Mouse (Mus musculus) stomach, embryonic 15.5 days (tissue): ENCODE measurements around the gene Cypt4. TPM values are rescaled to one million over a fixed set of nuclear protein-coding genes. Genes with fewer than 3 reads are reported as not detected.
"Not testable (repeated sequence)": the region's sequence is repeated elsewhere in the genome, so short reads cannot be mapped to it uniquely, and the experiment has no call there.

Experiments
- ATAC-seq: fragments of 200-750 bp; cut with Nextera tagmentation; 2 replicates; pipeline ENCODE4 v1.8.0; 2017; ENCODE audit warnings: low read depth, moderate number of reproducible peaks, moderate TSS enrichment; ENCODE audit not compliant: insufficient read depth, low FRiP score
- H3K27ac ChIP-seq: fragments of 300-500 bp; sonication (generic); 2 replicates; pipeline ENCODE4 v1.5.1; 2015; ENCODE audit warnings: mild to moderate bottlenecking, inconsistent platforms
- H3K27me3 ChIP-seq: fragments of 300-500 bp; sonication (generic); replicated peaks from 2 replicates; pipeline ENCODE4 v1.6.1; 2015; ENCODE audit warnings: inconsistent platforms
- H3K36me3 ChIP-seq: fragments of 300-500 bp; sonication (generic); 2 replicates; pipeline ENCODE4 v1.6.1; 2015; ENCODE audit warnings: inconsistent platforms
- H3K4me1 ChIP-seq: fragments of 300-500 bp; sonication (generic); 2 replicates; pipeline ENCODE4 v1.6.1; 2015; ENCODE audit warnings: inconsistent platforms
- H3K4me2 ChIP-seq: fragments of 300-500 bp; sonication (generic); 2 replicates; pipeline ENCODE4 v1.6.1; 2015; ENCODE audit warnings: mild to moderate bottlenecking, inconsistent platforms
- H3K4me3 ChIP-seq: fragments of 300-500 bp; sonication (generic); replicated peaks from 2 replicates; pipeline ENCODE4 v1.5.1; 2015; ENCODE audit warnings: inconsistent platforms
- H3K9ac ChIP-seq: fragments of 300-500 bp; sonication (generic); 2 replicates; pipeline ENCODE4 v1.6.1; 2015; ENCODE audit warnings: inconsistent platforms
- H3K9me3 ChIP-seq: fragments of 300-500 bp; sonication (generic); 2 replicates; pipeline ENCODE4 v1.6.1; 2016; ENCODE audit warnings: inconsistent platforms
- whole genome bisulfite sequencing: fragments of 180-500 bp; shearing (Covaris S2); methylation state at CpG from one replicate; pipeline ENCODE4 v1.1.7; 2015; 5-methylcytosine and 5-hydroxymethylcytosine counted together
- polyA plus RNA-seq: library from polyadenylated mRNA; unstranded; fragments of >200 nt; fragmentation: Nextera tagmentation; extraction: Ambion mirVana; gene quantifications from 2 replicates; pipeline ENCODE4 v1.2.1, GENCODE M21; 2015

Gene Cypt4
- polyA plus RNA-seq, result not detected in 2 replicates

GRCm38 (mm10) chr9:24624896-24625295, at the start of gene Cypt4:
Cypt4 (plus strand) TSS chr9:24625196.
- H3K4me3 ChIP-seq, result no peak within 1 kb of the TSS
- H3K4me1 ChIP-seq, result no peaks in the 10 kb centered on the region
- 88% methylated on average over 5 of the region's 5 CpGs for WGBS
- no peak within 1 kb of the TSS for H3K9ac ChIP-seq
- no peak within 1 kb of the TSS for H3K4me2 ChIP-seq
- H3K36me3 ChIP-seq, result no peaks in the 10 kb centered on the region
- no peak within 1 kb of the TSS for H3K27ac ChIP-seq
- no peak for ATAC-seq
- no peaks in the 10 kb centered on the region for H3K27me3 ChIP-seq
- H3K9me3 ChIP-seq, result no peaks in the 10 kb centered on the region

GRCm38 (mm10) chr9:24637341-24637740, 12.3 kb downstream of the Cypt4 start:
- ATAC-seq, H3K4me3 ChIP-seq, H3K36me3 ChIP-seq, H3K9me3 ChIP-seq, H3K4me1 ChIP-seq, H3K9ac ChIP-seq, H3K27me3 ChIP-seq, H3K4me2 ChIP-seq, H3K27ac ChIP-seq: not testable (repeated sequence)
- 83% methylated on average over 2 of the region's 2 CpGs for WGBS

Other genes with a start within 250 kb of the Cypt4 start
- 16.3 and 16.4 TPM in 2 replicates for gene Dpy19l1, start 122.1 kb upstream of the Cypt4 start, polyA plus RNA-seq
- gene Dpy19l2, start 71.1 kb downstream of the Cypt4 start, polyA plus RNA-seq, result not detected in 2 replicates
- gene Tbx20, start 149.1 kb downstream of the Cypt4 start, polyA plus RNA-seq, result 0.15 and 0.32 TPM in 2 replicates